Mouse (Mus musculus): ENCODE data around the gene Ylpm1. TPM values are rescaled to one million over a fixed set of nuclear protein-coding genes. Genes with fewer than 3 reads are reported as not detected.
A peak's percentile ranks its signal among the peaks of the same experiment; 100 is the strongest.

Gene Ylpm1
- polyA plus RNA-seq, 1 experiment, result 139 TPM

GRCm38 (mm10) chr12:84968831-84969655 lies 27.1 kb upstream of the Ylpm1 start:
- WGBS, result 82% methylated on average over 16 of the region's 16 CpGs

DNA sequence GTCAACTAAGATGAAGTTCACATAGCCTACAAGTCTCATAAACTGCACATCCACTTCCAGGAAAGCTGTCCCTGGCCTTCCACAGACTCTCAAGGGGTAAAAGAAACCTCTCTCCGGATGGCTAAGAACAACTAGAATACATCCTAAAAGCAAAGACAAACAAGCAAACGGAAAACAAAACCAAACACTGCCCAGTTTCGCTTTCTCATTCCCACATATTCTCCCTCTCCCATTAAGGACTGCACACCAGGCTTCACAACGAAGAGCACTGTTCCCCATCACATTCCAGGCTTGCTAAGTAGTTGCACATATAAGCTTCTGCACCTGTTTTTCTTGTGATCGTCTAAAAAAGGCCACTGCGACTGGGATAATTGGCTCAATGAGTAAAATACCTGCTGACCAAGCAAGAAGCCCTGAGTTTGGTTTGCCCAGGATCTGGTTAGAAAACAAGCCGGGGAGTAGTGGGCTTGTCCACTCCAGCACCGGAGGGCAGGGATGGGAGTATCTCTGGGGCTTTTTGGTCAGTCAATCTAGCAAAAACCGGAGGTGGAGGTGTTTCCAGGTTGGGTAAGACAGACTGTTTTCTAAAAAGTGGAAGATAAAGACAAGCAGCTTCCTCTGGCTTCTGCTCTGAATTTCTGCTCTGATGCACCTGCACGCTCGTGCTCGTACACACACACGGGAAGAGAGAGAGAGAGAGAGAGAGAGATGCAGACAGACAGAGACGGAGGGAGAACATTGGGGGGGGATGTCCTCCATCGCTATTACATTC lies 26.3 kb upstream of the Ylpm1 start:
- peaks cover 6% of the 10 kb centered on the region for H3K4me1 ChIP-seq (ENCODE audit: control insufficient read depth, insufficient read depth, low read length)
- H3K4me3 ChIP-seq (ENCODE audit: insufficient read depth, low read depth, low read length), result peak overlapping the region; percentile 70
- WGBS, result 19% methylated on average over 15 of the region's 15 CpGs
- TF ChIP-seq CTCF (IDR thresholded peaks at IDR 0.05; ENCODE audit: insufficient read depth, low read depth, low read length) (no peak), POLR2A (IDR thresholded peaks at IDR 0.05; ENCODE audit: insufficient read depth, low read depth, low read length) (no peak)
- H3K27ac ChIP-seq (ENCODE audit: insufficient read depth, low read depth, low read length), result no peak overlapping the region

More at GRCm38 (mm10) chr12:84968831-84969655, 27.1 kb upstream of the Ylpm1 start:
- Histone ChIP-seq H3K4me1 (ENCODE audit: control insufficient read depth, insufficient read depth, low read length) (peaks cover 6% of the 10 kb centered on the region), H3K4me3 (ENCODE audit: insufficient read depth, low read depth, low read length) (no peak overlapping the region), H3K27ac (ENCODE audit: insufficient read depth, low read depth, low read length) (no peak overlapping the region)
- TF ChIP-seq POLR2A (IDR thresholded peaks at IDR 0.05; ENCODE audit: insufficient read depth, low read depth, low read length) (no peak), CTCF (IDR thresholded peaks at IDR 0.05; ENCODE audit: insufficient read depth, low read depth, low read length) (no peak)

DNA sequence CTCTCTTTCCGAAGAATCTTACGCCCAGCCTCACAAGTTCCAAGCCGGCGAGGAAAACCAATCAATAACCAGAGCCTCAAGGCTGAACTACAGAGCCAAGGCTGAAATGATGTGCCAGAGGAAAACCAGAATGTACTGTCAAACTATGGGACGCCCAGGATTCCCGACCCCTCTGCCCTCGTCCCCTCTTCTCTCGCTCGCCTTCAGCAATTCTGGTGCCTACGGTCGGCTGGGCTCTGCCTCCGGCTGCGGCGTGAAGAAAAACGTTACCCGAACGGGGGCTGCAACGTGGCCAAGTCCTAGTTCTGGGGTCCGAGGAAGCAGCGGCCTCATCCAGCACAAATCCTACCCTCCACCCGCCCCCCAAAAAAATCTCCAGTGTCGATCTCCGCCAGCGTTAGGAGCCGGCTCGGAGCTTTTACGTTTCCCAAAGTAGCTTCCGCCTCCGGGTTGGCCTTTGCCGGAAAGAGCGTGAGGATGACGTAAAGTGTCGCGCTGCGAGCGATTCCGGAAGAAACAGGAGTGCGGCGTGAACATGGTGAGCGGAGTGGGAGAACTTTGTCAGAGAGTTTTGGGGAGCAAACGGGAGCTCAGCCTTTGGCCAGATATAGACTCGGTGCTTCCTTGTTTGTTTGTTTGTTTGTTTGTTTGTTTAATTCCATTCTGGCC lies 25.6 kb upstream of the Ylpm1 start, which contains the start of the genes Fcf1 and Arel1:
TSS of gene Fcf1 (plus strand) at position 470 of the 669 bp plus-strand sequence.
TSS of gene Arel1 (minus strand) at position 473 of the 669 bp plus-strand sequence.
- Histone ChIP-seq H3K4me3 (ENCODE audit: insufficient read depth, low read depth, low read length) (peak within 1 kb of the TSS; percentile 70), H3K4me1 (ENCODE audit: control insufficient read depth, insufficient read depth, low read length) (peaks cover 6% of the 10 kb centered on the region), H3K27ac (ENCODE audit: insufficient read depth, low read depth, low read length) (0 out of 2 replicates have a peak within 1 kb of the TSS, but pooled peaks have one; percentile 17)
- under 1% methylated on average over 42 of the region's 42 CpGs for WGBS
- TF ChIP-seq POLR2A (IDR thresholded peaks at IDR 0.05; ENCODE audit: insufficient read depth, low read depth, low read length) (peak; percentile 49), CTCF (IDR thresholded peaks at IDR 0.05; ENCODE audit: insufficient read depth, low read depth, low read length) (no peak)

DNA sequence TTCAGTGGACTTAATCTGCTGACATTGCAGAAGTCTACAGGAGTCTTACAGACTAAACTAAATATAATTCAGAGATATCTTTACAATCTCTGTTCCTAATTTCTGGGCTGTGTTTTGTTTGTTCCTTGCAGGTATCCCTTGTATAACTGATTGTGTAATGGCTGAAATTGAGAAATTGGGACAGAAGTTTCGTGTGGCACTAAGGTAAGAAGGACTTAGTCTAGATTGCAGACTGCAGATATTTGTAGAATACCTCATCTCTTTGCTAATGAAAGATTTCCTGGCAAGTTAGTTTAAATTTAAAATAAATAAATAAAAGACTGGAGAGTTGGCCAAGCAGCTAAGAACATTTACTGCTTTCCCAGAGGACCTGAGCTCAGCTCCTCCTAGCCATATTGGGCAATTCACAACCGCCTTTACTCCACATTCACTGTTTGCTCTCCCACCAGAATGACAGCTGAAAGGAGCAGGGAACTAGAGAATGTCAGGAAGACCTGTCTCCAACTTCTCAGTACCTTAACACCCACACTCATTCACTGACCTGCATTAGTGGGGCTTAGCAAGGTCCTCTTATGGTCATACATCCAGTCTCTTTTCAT lies 16.8 kb upstream of the Ylpm1 start:
- H3K27ac ChIP-seq (ENCODE audit: insufficient read depth, low read depth, low read length), result no peak overlapping the region
- H3K4me3 ChIP-seq (ENCODE audit: insufficient read depth, low read depth, low read length), result no peak overlapping the region
- H3K4me1 ChIP-seq (ENCODE audit: control insufficient read depth, insufficient read depth, low read length), result no peaks in the 10 kb centered on the region
- 94% methylated on average over 2 of the region's 2 CpGs for WGBS
- TF ChIP-seq CTCF (IDR thresholded peaks at IDR 0.05; ENCODE audit: insufficient read depth, low read depth, low read length), result no peak
- no peak for TF ChIP-seq POLR2A (IDR thresholded peaks at IDR 0.05; ENCODE audit: insufficient read depth, low read depth, low read length)

DNA sequence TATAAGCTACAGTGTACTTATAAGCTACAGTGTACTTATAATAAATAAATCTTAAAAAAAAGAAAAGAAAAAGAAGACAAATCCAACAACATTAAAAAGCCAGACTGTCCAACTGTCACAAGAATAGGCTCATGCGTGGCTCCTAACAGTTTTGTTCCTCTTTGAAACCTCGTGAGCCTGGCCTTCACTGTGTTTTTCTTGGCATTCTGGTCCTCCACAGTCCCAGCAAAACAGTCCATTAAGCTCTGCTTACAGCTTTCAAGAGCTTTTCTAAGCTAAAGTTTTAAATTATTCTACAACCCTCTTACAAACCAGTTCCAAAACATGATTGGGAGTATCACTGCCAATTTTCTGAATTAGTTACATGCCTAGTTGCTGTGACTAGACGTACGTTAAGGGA lies 6.7 kb upstream of the Ylpm1 start:
- H3K4me1 ChIP-seq (ENCODE audit: control insufficient read depth, insufficient read depth, low read length), result no peaks in the 10 kb centered on the region
- H3K4me3 ChIP-seq (ENCODE audit: insufficient read depth, low read depth, low read length), result no peak overlapping the region
- WGBS, result 42% methylated on average over 4 of the region's 4 CpGs
- TF ChIP-seq CTCF (IDR thresholded peaks at IDR 0.05; ENCODE audit: insufficient read depth, low read depth, low read length), result no peak
- no peak for TF ChIP-seq POLR2A (IDR thresholded peaks at IDR 0.05; ENCODE audit: insufficient read depth, low read depth, low read length)
- no peak overlapping the region for H3K27ac ChIP-seq (ENCODE audit: insufficient read depth, low read depth, low read length)

DNA sequence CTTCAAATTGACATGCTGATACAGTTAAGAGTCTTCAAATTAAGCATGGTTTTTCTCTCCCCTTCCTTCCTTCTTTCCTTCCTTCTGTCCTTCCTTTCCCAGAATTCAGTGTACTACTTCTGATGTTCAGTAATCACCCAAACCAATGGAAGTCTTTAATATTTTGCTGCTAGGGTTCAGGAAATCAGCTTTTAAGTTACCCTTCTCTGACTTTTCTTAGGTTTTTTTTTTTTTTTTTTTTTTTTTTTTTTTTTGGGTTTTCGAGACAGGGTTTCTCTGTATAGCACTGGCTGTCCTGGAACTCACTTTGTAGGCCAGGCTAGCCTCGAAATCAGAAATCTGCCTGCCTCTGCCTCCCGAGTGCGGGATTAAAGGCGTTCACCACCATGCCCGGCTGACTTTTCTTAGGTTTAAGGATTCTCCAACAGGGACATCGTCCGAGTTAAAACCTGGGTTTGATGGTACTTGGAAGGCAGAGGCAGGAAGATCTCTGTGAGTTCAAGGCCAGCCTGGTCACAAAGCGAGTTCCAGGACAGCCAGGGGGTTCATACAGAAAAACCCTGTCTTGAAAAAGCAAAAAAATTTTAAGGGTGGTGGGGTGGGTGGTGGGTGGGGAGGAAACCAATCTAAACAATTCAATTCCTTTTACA lies 884 bp upstream of the Ylpm1 start:
- no peaks in the 10 kb centered on the region for H3K4me1 ChIP-seq (ENCODE audit: control insufficient read depth, insufficient read depth, low read length)
- no peak for TF ChIP-seq CTCF (IDR thresholded peaks at IDR 0.05; ENCODE audit: insufficient read depth, low read depth, low read length)
- WGBS, result 90% methylated on average over 9 of the region's 9 CpGs
- H3K4me3 ChIP-seq (ENCODE audit: insufficient read depth, low read depth, low read length), result no peak overlapping the region
- H3K27ac ChIP-seq (ENCODE audit: insufficient read depth, low read depth, low read length), result no peak overlapping the region

DNA sequence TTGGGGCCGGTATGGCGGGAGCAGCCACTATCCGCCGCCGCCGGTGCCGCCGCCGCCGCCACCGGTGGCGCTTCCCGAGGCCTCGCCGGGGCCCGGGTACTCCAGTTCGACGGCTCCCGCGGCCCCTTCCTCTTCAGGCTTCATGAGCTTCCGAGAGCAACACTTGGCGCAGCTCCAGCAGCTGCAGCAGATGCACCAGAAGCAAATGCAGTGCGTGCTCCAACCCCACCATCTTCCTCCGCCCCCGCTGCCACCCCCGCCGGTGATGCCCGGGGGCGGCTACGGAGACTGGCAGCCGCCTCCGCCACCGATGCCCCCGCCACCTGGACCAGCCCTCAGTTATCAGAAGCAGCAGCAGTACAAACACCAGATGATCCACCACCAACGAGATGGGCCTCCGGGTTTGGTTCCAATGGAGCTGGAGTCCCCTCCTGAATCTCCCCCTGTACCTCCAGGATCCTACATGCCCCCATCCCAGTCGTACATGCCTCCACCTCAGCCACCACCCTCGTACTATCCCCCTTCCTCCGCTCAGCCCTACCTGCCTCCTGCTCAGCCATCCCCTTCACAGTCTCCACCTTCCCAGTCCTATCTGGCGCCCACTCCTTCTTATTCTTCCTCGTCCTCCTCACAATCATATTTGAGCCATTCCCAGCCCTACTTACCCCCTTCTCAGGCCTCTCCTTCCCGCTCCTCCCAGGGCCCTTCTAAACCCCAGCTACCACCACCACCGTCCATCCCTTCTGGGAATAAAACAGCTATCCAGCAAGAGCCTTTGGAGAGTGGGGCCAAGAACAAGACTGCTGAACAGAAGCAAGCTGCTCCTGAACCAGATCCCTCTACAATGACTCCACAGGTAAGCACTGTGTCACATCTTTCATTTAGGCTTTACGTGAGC lies 629 bp downstream of the Ylpm1 start:
- H3K27ac ChIP-seq (ENCODE audit: insufficient read depth, low read depth, low read length), result peak overlapping the region; percentile 28; the same call in 1 of the 2 replicates
- no peaks in the 10 kb centered on the region for H3K4me1 ChIP-seq (ENCODE audit: control insufficient read depth, insufficient read depth, low read length)
- H3K4me3 ChIP-seq (ENCODE audit: insufficient read depth, low read depth, low read length), result peak overlapping the region; percentile 80
- under 1% methylated on average over 44 of the region's 44 CpGs for WGBS
- TF ChIP-seq CTCF (IDR thresholded peaks at IDR 0.05; ENCODE audit: insufficient read depth, low read depth, low read length) (no peak), POLR2A (IDR thresholded peaks at IDR 0.05; ENCODE audit: insufficient read depth, low read depth, low read length) (no peak)
